Mouse (Mus musculus): ENCODE results near the gene Hoxc5. TPM values are rescaled to one million over a fixed set of nuclear protein-coding genes. Genes with fewer than 3 reads are reported as not detected.

Hoxc5 gene
- total RNA-seq, 2 experiments from 2014 or later = 7.9 to 8.0 TPM

Small RNA genes lying within 50 kb of the gene (microRNA-seq; reads per million reads assigned to microRNA genes)
- gene Mir196a-2 = 466 reads per million, percentile 66 among the genes with 10 or more reads in this experiment
- 1,737 reads per million, percentile 81 among the genes with 10 or more reads in this experiment for gene Mir615

Other genes starting within 250 kb of the Hoxc5 start
- gene Calcoco1, start 245.3 kb upstream of the Hoxc5 start, total RNA-seq (2021) = 100 to 1,000 TPM; 118 to 120 TPM
- not detected for gene Hoxc13, start 46.3 kb upstream of the Hoxc5 start, total RNA-seq (2021)
- gene Hoxc12, start 30.7 kb upstream of the Hoxc5 start, total RNA-seq (2021) = not detected
- under 1 TPM in 1 of 2 experiments, not detected in 1; 0.20 TPM for gene Hoxc11, start 13.0 kb upstream of the Hoxc5 start, total RNA-seq (2021)
- 1 to 10 TPM; 1.2 to 5.6 TPM for gene Hoxc10, start 647 bp upstream of the Hoxc5 start, total RNA-seq (2021)
- 1 to 10 TPM; 3.0 to 4.8 TPM for gene Hoxc9, start 9.0 kb downstream of the Hoxc5 start, total RNA-seq (2021)
- 10 to 100 TPM; 22.2 to 22.7 TPM for gene Hoxc8, start 23.2 kb downstream of the Hoxc5 start, total RNA-seq (2021)
- 10 to 100 TPM; 40.3 to 41.5 TPM for gene Hoxc6, start 30.8 kb downstream of the Hoxc5 start, total RNA-seq (2021)
- 10 to 100 TPM; 11.3 to 13.4 TPM for gene Hoxc4, start 51.5 kb downstream of the Hoxc5 start, total RNA-seq (2021)
- gene Smug1, start 199.6 kb downstream of the Hoxc5 start, total RNA-seq (2021) = 10 to 100 TPM; 17.7 to 19.0 TPM